In genomic region chr11:44399763-44400162, GRCm38 (mm10) we compare ENCODE assay signal across 8 mouse cellular contexts. TPM values are rescaled to one million over a fixed set of nuclear protein-coding genes. Genes with fewer than 3 reads are reported as not detected.
DNase-seq lines count a peak whose midpoint lies in the region; ATAC-seq and TF ChIP-seq lines count a peak whose summit lies in the region.

TSS of gene Il12b (plus strand) at chr11:44400063.

- TF ChIP-seq POLR2A in kidney, adult 2 months (IDR thresholded peaks at IDR 0.05; ENCODE audit: low read depth, low read length) = no peak

- H3K9me3 ChIP-seq in kidney, embryonic 16.5 days (ENCODE audit: low read length) = no peaks in the 10 kb centered on the region
- H3K9me3 ChIP-seq in embryonic facial prominence, embryonic 14.5 days (ENCODE audit: control insufficient read depth, low read length) = no peaks in the 10 kb centered on the region
- H3K9me3 ChIP-seq in hindbrain, postnatal 0 days (ENCODE audit: low read length) = no peaks in the 10 kb centered on the region
- H3K9me3 ChIP-seq in midbrain, embryonic 16.5 days (replicated peaks; ENCODE audit: control insufficient read depth, low read length, poor library complexity, severe bottlenecking) = no peaks in the 10 kb centered on the region

- H3K4me2 ChIP-seq in kidney, embryonic 16.5 days (replicated peaks; ENCODE audit: low read depth, low read length) = peak within 1 kb of the TSS; percentile 61
- H3K4me2 ChIP-seq in embryonic facial prominence, embryonic 14.5 days (ENCODE audit: low read depth, low read length) = peak within 1 kb of the TSS; percentile 70
- H3K4me2 ChIP-seq in hindbrain, postnatal 0 days (ENCODE audit: low read depth, low read length) = peak within 1 kb of the TSS; percentile 60
- peak within 1 kb of the TSS; percentile 64 for H3K4me2 ChIP-seq in midbrain, embryonic 16.5 days (ENCODE audit: low read length)

- no peak for TF ChIP-seq CTCF in kidney, adult 2 months (conservative IDR thresholded peaks at IDR 0.05; ENCODE audit: insufficient read depth, insufficient read length, low read depth, low read length)
- TF ChIP-seq CTCF in hindbrain, postnatal 0 days (IDR thresholded peaks at IDR 0.05; ENCODE audit: low read depth) = no peak

- DNase-seq in kidney, adult 2 months = no peak
- no peak for DNase-seq in embryonic facial prominence, embryonic 14.5 days (ENCODE audit: low spot score)
- DNase-seq in hindbrain, postnatal 0 days (ENCODE audit: low spot score) = no peak
- no peak for DNase-seq in spleen, adult 12 weeks (ENCODE audit: low spot score)
- no peak for DNase-seq in cerebellum, adult 11 months
- no peak for DNase-seq in gastrocnemius, adult 8-10 months (ENCODE audit: low spot score in 2 of 2)

- peak within 1 kb of the TSS; percentile 63 for H3K9ac ChIP-seq in kidney, embryonic 16.5 days (replicated peaks; ENCODE audit: low read length)
- H3K9ac ChIP-seq in embryonic facial prominence, embryonic 14.5 days (ENCODE audit: low read depth, low read length) = peak within 1 kb of the TSS; percentile 57
- H3K9ac ChIP-seq in hindbrain, postnatal 0 days (replicated peaks; ENCODE audit: low read length) = 0 out of 2 replicates have a peak within 1 kb of the TSS, but pooled peaks have one; percentile 17
- H3K9ac ChIP-seq in midbrain, embryonic 16.5 days (ENCODE audit: low read depth, low read length) = no peak within 1 kb of the TSS

- no peaks in the 10 kb centered on the region for H3K4me1 ChIP-seq in kidney, embryonic 16.5 days (ENCODE audit: insufficient read depth, low read length)
- no peaks in the 10 kb centered on the region for H3K4me1 ChIP-seq in kidney, adult 2 months (ENCODE audit: control insufficient read depth, insufficient read depth, low read length)
- no peaks in the 10 kb centered on the region; the same call in 1 of the 2 replicates for H3K4me1 ChIP-seq in embryonic facial prominence, embryonic 14.5 days (ENCODE audit: control insufficient read depth, insufficient read depth, low read length)
- H3K4me1 ChIP-seq in hindbrain, postnatal 0 days (ENCODE audit: insufficient read depth, low read length) = peaks cover 7% of the 10 kb centered on the region; the same call in 1 of the 2 replicates
- no peaks in the 10 kb centered on the region; the same call in 1 of the 2 replicates for H3K4me1 ChIP-seq in midbrain, embryonic 16.5 days (ENCODE audit: control insufficient read depth, insufficient read depth, low read length)

- H3K27ac ChIP-seq in kidney, embryonic 16.5 days (ENCODE audit: low read length) = no peak within 1 kb of the TSS
- no peak within 1 kb of the TSS for H3K27ac ChIP-seq in kidney, adult 2 months (ENCODE audit: insufficient read depth, low read depth, low read length)
- no peak within 1 kb of the TSS for H3K27ac ChIP-seq in embryonic facial prominence, embryonic 14.5 days (replicated peaks; ENCODE audit: low read depth, low read length)
- no peak within 1 kb of the TSS for H3K27ac ChIP-seq in hindbrain, postnatal 0 days
- H3K27ac ChIP-seq in midbrain, embryonic 16.5 days (ENCODE audit: low read length) = no peak within 1 kb of the TSS

- ATAC-seq in kidney, embryonic 16.5 days (ENCODE audit: low FRiP score, low TSS enrichment) = no peak
- no peak for ATAC-seq in embryonic facial prominence, embryonic 14.5 days (ENCODE audit: low read depth)
- ATAC-seq in hindbrain, postnatal 0 days = no peak
- ATAC-seq in midbrain, embryonic 16.5 days = no peak

- no peaks in the 10 kb centered on the region; the same call in 1 of the 2 replicates for H3K27me3 ChIP-seq in kidney, embryonic 16.5 days (ENCODE audit: insufficient read depth, low read length)
- no peaks in the 10 kb centered on the region for H3K27me3 ChIP-seq in kidney, adult 2 months (replicated peaks; ENCODE audit: control insufficient read depth, insufficient read depth, low read length)
- H3K27me3 ChIP-seq in embryonic facial prominence, embryonic 14.5 days (replicated peaks; ENCODE audit: control insufficient read depth, insufficient read depth, low read length) = no peaks in the 10 kb centered on the region
- H3K27me3 ChIP-seq in hindbrain, postnatal 0 days (ENCODE audit: insufficient read depth, low read length) = no peaks in the 10 kb centered on the region
- no peaks in the 10 kb centered on the region for H3K27me3 ChIP-seq in midbrain, embryonic 16.5 days (ENCODE audit: control insufficient read depth, insufficient read depth, low read depth, low read length)

- WGBS in kidney, embryonic 16.5 days = 74% methylated on average over 6 of the region's 6 CpGs
- WGBS in kidney, adult 2 months = 74% methylated on average over 6 of the region's 6 CpGs
- WGBS in embryonic facial prominence, embryonic 14.5 days = 67% methylated on average over 6 of the region's 6 CpGs
- WGBS in hindbrain, postnatal 0 days = 81% methylated on average over 6 of the region's 6 CpGs
- WGBS in midbrain, embryonic 16.5 days = 85% methylated on average over 6 of the region's 6 CpGs

- peak within 1 kb of the TSS; percentile 42 for H3K4me3 ChIP-seq in kidney, embryonic 16.5 days (ENCODE audit: low read length)
- no peak within 1 kb of the TSS for H3K4me3 ChIP-seq in kidney, adult 2 months (ENCODE audit: insufficient read depth, low read depth, low read length)
- peak within 1 kb of the TSS; percentile 39 for H3K4me3 ChIP-seq in embryonic facial prominence, embryonic 14.5 days (ENCODE audit: low read depth, low read length)
- peak within 1 kb of the TSS; percentile 27 for H3K4me3 ChIP-seq in hindbrain, postnatal 0 days (ENCODE audit: low read length)
- H3K4me3 ChIP-seq in midbrain, embryonic 16.5 days (ENCODE audit: low read depth, low read length) = peak within 1 kb of the TSS; percentile 22

- no peaks in the 10 kb centered on the region for H3K36me3 ChIP-seq in kidney, embryonic 16.5 days (ENCODE audit: insufficient read depth, low read length)
- H3K36me3 ChIP-seq in kidney, adult 2 months (ENCODE audit: control insufficient read depth, insufficient read depth, low read length) = no peaks in the 10 kb centered on the region
- H3K36me3 ChIP-seq in embryonic facial prominence, embryonic 14.5 days (ENCODE audit: control insufficient read depth, insufficient read depth, low read length) = no peaks in the 10 kb centered on the region
- H3K36me3 ChIP-seq in hindbrain, postnatal 0 days (ENCODE audit: insufficient read depth, low read length) = no peaks in the 10 kb centered on the region
- no peaks in the 10 kb centered on the region for H3K36me3 ChIP-seq in midbrain, embryonic 16.5 days (ENCODE audit: control insufficient read depth, insufficient read depth, low read length)

RNA-seq across cellular contexts. Expression of gene Il12b, which starts in this region (rescaled TPM):
- polyA plus RNA-seq in kidney, embryonic 16.5 days (2015; fragmentation: Nextera tagmentation; extraction: Ambion mirVana) = 0.19 TPM in 1 of 2 replicates, not detected in the other
- polyA plus RNA-seq in kidney, adult 2 months (2012; rRNA removed) = 0.07 and 0.11 TPM in 2 replicates
- 0.21 TPM in 1 of 2 replicates, not detected in the other for polyA plus RNA-seq in embryonic facial prominence, embryonic 14.5 days (2014; fragmentation: Nextera tagmentation; extraction: Ambion mirVana)
- total RNA-seq in hindbrain, postnatal 0 days (2014; rRNA removed) = not detected in 2 replicates
- polyA plus RNA-seq in hindbrain, postnatal 0 days (2015; fragmentation: Nextera tagmentation; extraction: Ambion mirVana) = not detected in 2 replicates
- polyA plus RNA-seq in midbrain, embryonic 16.5 days (2015; fragmentation: Nextera tagmentation; extraction: Ambion mirVana) = not detected in 2 replicates
- not detected for total RNA-seq in gastrocnemius, adult 8-10 months (2022)
